Mouse (Mus musculus) layer of hippocampus, adult 18-20 months (tissue): ENCODE measurements around the gene Rmnd5a. TPM values are rescaled to one million over a fixed set of nuclear protein-coding genes. Genes with fewer than 3 reads are reported as not detected.

ENCODE experiments used
- DNase-seq, 2 experiments: peaks; one replicate each; pipeline ENCODE4 v3.0.0; 2022; ENCODE audit warnings: low spot score in 2 of 2
- total RNA-seq, 2 experiments: library from RNA; stranded (reverse); gene quantifications; 2 replicates each; pipeline ENCODE4 v1.2.3; 2021

The Rmnd5a gene
- total RNA-seq, 2 experiments from 2014 or later = 87.7 to 92.0 TPM

DNA sequence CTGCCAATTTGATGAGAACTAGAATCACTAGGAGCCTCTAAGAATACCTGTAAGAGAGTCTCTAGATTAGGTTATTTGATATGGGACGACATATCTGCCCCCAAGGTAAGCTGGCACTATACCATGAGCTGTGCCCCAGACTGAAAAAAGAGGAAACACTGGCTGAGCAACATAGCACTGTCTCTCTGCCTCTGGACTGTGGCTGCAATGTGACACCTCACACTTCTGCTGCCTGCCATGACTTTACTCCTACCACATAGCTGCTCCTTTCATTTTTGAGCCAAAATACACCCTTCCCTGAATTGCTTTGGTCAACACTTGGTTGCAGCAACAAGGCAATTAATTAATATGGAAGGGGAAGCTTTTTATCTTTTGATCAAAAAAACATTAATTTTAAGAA, 4.3 kb upstream of the Rmnd5a start:
- DNase-seq = no peak

DNA sequence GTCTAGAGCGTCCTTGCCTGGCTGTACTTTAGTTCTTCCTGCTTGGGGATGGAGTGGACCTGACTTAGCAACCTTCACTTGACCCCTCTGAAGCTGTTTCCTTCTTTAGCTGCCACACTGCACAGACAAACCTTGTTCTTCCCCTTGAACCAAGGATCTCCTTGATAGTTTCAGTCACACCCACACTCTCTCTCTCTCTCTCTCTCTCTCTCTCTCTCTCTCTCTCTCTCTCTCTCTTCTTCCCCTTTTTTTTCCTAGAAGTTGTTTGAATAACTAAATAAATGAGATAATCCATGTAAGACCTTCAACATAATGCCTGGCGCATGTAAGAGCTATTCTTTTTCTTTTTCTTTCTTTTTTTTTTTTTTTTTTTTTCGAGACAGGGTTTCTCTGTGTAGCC, 1.7 kb upstream of the Rmnd5a start:
- DNase-seq = no peak

DNA sequence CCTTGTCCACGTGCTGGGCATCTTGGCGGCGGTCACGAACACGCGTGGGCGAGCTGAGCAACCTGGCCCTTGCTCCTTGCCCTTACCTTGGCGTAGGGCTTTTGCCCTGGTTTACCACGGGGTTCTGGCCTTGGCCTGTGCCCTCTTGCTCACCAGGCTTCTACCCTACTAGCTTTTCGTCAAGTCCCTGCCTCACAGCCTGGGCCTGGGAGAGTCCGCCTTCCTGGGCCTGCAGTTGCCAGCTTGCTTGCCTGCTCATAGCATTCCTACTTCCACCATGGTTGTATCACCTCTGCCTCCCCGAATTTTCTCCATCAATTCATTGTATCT, 779 bp upstream of the Rmnd5a start:
- no peak for DNase-seq

DNA sequence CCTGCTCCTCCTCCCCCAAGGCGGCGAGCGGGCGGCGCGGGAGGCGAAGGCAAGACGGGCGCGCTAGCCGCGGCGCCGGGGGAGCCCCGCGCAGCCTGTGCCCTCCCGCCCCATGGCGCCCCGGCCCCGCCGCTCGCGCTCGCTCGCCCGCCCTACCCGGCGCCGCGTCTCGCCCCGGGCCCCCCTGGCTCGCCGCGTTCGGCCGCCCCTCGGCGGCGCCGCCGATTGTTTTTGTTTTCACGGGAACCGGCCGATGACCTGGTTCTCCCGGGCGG, 283 bp downstream of the Rmnd5a start:
- no peak for DNase-seq

DNA sequence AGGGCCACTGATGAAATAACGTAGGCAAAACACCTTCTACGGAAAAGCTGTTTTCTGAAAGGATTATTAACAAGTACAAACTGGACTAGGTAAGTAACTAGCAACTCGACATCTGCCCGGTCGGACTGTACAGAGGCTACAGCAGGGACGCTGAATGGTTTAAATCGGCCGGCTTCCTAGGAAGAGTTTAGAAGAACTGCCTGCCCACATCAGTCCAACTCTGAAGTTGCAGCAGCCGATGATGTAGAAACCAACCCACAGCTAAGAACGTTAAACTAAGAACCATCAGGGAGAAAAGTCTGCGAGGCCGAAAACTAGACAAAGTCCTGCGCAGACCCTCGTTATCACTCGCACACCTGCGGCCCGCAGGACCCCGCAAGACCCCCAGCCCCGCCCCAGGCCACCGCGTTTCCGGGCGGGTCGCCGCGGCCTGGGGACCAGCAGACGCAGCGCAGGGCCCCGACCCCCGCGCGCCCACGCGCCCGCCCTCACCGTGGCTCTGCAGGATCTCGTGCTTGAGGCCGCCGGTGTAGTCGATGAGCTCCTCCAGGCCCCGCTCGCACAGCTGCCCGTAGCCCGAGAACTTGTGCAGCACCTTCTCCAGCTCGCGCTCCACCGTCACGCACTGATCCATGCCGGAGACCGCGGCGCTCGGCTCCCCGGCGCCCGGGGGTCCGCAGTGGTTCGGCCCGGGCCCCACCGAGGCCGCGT, 776 bp downstream of the Rmnd5a start:
- peak; percentile 22 to 59 for DNase-seq

DNA sequence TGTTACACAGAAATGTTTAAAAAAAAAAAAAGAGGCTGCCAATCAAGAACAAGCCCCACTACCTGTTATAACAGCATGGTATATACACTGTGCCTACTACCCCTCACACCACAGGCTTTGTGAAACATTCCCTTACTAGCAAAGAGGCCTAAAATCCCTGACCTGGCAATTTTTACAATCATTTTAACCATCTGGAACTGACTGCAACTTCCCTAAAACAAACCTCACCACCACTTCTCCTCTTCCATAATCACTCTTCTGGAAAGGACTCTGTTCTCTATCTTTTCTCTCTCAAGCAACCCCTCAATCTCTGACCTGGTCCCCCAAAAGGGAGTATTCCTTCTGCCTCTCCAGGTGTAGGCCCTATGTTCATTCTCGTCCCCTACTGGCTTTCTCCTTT, 2.4 kb downstream of the Rmnd5a start:
- no peak for DNase-seq

DNA sequence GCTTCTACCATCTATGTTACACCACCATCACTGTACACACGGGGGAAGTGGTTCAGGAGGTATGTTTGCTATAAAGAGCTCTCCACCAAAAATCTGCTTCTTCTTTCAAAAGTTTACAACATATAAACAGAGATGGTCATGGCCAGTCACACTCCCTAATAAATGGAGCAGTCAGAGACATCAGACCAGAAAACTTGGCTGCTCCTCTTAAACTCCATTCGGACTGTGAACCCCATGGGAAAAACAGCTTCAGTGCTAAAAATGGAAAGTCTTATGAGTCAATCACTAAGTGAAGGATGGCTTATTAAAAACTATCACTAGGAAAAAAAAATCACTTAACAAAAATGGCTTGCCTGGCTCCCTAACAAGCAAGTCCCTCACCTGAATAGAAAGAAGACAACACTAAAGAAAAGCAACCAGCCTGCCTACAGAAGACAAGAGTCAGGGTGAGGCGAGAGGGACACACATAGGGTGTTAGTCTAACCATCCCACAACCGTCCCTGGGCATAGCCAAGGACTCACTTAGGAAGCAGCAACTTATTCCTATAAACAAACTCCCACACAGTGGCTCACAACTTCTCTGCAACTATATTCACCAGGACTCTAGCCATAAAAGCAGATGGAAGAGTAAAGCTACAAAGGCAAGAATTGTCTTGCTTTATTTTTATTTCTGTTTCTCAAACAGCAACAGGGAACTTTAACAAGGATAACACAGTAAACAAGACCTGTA, 12.3 kb downstream of the Rmnd5a start:
- no peak for DNase-seq

DNA sequence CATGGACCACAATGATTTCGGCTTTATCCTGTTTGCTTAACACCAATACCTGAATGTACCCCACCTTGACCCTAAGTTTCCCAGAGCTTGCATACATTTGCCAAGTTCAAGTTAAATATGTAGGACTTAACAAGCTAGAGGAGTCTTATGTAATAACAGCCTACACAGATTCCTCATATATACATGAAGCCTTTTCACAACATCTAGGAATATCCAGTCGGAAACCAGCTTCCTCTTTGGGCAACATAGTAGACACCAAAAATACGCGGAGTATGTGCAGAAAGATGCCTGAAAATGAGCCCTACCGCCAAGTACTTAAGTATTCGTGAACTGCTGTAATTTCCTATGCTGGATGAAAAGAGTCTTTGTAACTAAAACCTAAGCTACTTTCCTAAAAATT, 14.8 kb downstream of the Rmnd5a start:
- no peak for DNase-seq

DNA sequence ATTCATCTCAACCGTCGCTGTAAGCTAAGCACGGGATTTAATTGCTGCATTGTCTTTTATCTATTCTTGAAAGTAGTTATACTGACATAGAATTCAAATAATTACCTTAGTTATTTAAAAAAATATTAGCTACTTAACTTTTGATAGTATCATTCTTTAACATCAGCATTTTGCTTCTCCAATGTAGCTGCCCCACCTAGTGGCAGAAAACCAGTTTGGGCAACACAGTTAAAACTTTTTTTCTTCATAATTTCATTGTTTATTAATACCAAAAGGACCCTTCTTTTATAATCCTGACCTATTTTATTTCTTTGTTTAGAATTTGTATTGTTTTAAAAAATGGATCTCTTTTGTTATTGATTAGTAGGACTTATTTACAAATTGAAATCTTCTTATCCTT, 17.3 kb downstream of the Rmnd5a start:
- DNase-seq = no peak

DNA sequence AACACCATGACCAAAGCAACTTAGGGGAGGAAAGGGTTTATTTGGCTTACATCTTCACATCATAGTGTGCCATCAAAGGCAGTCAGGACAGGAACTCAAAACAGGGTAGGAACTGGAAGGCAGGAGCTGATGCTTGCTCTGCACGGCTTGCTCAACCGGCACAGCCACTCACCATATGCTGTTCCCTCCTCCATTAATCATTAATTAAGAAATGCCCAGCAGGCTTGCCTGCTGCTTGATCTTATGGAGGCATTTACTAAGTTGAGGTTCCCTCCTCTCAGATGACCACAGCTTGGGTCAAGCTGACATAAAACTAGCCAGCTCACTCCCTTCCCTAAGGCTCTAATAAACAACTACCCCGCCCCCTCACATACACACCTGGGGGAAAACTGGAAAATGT, 18.3 kb downstream of the Rmnd5a start:
- DNase-seq = no peak

DNA sequence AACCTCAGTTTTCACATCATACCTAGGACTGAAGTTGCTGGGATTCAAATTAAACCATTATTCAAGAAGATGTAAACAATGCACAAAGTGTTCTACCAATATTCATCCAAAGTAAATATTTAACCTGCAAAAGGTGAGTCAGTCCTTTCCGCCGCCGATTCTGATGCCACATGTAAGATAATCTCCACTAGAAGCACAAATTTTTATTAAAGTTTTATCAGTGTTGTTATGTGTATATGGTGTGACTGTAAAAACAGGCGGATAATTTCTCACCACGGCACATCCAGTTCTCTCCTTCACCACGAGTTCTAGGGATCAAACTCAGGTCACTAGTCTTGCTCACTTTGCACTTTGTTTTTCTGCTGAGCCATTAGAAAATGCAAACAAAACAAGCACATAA, 19.6 kb downstream of the Rmnd5a start:
- DNase-seq = no peak

DNA sequence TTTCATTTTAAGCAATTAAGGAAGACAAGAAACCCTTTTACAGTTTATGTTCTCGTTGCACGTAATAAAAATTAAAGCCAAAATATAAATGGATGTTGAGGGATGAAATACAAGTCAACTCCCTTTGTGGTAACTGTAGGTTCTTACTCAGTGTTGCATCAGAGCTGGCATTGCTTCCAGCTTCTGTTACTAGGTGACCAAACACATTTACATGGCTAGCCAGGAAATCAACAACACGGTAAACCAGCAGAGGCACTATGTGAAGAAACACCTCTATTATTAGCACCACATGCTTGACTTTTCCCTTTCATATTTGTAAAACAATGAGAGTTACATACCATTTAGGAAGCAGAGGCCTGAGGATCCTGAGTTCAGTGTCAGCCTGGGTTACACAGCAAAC, 21.6 kb downstream of the Rmnd5a start:
- DNase-seq = no peak

DNA sequence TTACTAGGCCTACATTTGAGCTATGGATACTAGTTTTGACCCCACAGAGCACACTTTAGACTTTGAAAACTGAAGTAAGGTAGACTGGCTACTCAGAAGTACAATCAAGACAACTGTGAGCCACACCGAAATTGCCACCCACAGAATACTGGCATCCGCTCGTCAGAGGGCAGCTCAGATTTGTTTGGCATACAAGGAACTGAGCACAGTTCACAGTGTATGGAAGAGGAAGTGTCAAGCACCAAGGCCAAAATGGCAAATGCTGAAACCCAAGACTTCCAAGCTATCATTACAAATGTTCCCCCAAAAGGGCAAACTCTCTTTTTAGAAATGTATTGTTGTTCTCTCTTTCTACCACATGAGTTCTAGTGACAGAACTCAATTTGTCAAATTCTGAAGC, 25.0 kb downstream of the Rmnd5a start:
- no peak for DNase-seq

DNA sequence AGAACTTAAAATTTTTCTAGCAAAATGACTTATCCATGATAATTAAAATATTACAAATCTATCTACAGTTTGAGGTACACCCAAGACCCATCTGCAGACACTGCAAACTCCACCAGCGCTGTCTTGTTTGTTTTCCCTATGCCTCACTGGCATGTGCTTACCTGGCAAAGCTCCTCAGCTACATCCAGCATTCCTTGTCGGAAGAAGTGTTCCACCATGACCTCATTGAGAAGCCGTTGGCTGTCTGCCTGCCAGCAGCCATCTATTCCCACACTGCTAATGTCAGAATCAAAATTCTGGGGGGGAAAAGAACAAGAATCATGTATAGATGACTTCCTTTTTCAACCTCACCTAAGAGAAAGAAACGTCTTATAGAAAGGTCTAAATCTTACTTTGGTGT, 25.8 kb downstream of the Rmnd5a start:
- no peak for DNase-seq

DNA sequence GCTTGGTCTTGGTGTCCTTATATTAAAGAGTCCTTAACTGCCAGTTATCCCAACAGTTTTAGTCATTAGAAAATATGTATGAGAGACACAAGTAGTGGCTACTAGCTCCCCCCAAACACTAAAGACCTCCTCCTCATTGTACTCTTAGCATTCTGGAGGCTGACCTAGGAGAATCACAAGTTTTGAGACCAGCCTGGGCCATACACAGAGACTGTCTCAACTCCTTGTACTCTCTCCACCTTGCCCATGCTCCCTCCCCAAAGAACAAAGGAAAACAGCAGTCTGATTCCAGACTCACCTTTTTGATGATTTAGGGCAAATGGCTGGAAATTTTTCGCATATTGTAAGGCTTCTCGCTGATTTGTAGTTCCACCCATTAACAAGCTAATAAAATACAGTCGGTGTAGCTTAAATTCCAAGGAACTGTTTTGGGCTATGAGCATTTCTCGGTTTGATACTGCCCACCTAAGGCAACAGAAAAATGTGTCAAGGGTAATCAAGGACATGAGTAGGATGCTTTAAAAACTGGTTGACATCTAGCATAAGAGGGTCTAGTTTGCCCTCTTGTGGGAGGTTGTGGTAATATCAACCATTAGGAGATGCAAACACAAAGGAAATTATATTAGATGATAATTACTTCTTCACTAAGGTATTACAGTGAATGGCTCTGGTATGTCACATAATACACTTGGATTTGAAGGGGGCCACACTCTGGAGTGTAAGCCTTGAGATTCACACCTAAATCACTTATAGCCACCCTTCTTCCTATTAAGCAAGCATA, 41.4 kb downstream of the Rmnd5a start:
- peak in 1 of 2 experiments; percentile 56 for DNase-seq

DNA sequence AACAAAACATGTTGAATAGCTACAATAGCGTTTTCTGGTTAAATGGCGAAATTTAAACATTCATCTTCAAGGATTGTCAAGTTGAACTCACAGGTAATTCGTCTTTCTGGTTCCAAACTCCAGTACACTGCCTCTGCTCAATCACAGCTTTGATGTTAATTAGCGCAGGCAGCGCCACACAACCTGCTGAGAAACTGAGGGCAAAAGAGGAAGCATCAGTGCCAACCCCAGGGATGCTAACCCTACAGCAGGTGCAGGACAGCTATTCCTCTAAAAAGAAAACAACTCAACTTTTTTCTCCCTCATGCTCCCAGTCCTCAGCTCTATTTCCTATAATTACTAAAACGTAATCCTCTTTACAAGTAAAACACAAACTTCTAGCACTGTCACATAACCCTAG, 43.7 kb downstream of the Rmnd5a start:
- DNase-seq = no peak

DNA sequence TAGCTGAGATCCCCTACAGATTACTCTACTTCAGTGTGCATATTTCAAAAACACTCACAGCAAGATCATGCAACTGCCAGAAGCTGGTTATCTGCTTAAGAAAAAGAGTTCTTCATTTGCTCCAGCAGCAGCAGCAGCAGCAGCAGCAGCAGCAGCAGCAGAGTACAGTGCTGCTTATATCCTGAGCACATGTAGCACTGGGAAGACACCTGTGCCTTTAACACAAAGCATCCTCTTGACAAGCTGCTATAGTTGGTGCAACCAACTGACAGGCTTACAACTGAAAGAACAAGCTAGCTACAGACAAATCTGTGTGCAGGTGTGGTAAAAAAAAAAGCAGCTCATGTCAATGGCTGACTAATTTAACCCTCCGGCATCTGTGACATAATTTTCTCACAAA, 44.4 kb downstream of the Rmnd5a start:
- DNase-seq = no peak

DNA sequence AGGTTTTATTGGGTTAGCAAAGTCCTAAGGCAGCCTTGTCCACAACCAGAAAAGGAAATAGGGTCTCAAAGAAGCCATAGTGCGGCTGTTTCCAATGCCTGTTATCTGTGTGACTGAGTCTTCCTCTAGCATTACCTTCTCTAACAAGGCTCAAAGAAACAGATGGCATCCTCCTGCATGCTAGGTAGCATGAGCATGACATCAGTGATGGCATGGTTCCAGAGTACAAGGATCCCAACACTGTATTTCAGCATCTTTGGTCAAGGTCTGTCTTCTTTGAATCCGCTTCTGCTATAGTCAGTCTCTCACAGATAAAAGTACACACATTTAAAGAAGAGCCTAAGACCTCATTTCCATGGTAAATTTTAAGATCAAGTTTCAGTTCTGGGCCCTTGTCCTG, 49.9 kb downstream of the Rmnd5a start:
- no peak for DNase-seq

DNA sequence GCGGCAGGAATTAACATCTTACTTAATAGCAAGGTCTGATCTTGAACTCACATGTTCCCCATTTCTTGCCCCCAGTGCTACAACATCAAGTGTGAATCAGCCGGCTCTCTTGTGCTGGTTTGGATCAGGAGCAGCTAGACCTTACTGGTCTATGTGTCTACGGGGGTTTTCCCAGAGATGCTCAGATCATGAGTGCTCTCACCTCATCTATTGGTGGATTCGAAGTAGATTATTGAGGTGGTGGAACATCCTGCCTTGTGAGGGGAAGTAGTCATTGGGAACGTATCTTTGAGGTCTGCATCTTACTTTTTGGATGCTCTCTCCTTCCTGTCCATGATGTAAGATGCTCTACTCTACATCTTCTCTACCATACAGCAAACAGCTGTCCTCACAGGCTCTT, 58.8 kb downstream of the Rmnd5a start:
- no peak for DNase-seq

DNA sequence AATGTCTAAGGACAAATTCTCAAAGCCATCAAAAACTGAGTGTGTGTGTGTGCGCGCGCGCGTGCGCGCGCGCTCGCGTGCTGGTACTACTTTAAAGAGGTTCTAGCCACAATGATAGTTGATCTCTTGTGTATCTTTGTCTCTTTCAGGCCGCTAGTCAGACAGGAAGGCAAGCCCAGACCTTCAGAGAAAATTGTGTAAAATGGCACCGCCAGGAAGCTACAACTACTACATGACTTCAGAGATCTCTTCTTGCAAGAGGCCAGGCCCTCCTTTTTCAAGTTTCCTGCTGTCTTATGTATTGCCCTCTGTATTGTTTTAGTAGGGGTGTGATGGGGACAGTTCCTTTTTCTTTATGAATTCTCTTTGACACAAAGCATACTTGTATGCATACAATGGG, 63.7 kb downstream of the Rmnd5a start:
- no peak for DNase-seq

DNA sequence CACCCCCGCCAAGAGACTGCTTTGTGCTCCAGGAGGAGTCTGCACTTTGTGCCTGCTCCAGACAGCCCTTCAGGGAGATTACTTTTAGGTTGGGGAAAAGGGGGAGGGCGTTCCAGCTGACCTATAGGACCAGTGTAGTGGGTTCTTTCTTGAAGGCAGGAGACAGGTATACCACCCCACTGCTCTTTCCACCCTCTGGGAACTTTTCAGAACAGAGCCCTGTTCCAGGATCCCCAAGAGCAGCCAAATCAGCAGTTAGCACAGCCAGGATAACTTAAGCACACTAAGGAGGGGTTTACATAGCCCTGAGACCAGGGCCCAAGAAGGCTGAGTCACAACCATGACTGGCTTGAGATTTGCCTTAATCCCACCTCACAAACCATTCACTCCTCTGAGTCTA, 65.5 kb downstream of the Rmnd5a start:
- no peak for DNase-seq

DNA sequence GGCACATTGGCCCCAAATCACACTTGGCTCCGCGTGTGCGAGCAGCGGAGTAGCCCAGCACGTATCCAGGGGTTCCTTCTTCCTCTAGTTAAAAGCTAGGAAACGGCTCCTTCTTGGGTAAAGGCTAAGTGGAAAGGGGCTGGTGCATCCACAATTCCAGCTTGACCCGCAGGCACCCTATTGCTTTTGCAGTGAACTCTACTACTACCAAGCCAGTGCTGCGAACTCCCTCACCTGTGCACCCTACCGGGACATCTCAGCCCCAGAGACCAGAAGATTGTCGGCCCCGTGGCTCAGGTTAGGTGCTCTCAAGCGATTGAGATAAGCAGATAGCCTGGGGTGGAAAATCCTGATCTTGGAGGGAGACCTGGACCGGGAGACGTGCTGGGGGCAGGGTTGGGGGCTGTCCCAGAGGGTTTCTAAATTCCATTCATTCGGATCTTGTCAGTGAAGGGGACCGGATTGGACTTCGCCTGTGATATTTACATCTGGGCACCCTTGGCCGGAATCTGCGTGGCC, 66.1 kb downstream of the Rmnd5a start:
- DNase-seq = no peak
